Mouse (Mus musculus): ENCODE measurements at regions not wholly inside any gene's neighbourhood (a gene's known extent, or its start where the extent isn't known, plus 50 kb on each side); places are given as distances from the start of the nearest gene placed in this dataset.

DNA sequence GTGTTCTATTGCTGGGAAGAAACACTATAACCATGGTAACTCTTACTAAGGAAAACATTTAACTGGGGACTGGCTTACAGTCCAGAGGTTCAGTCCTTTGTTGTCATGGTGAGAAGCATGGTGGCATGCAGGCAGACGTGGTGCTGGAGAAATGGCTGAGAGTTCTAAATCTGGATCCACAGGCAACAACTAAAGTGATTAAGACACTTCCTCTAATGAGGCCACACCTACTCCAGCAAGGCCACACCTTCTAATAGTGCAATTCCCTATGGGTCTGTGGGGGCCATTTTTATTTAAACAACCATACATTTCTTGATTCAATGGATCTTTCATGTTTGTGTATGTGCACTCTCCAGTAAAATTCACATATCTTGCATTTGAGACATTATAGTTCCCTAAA is 151.4 kb upstream of the Ankrd55 start:
- TF ChIP-seq MAFK (IDR thresholded peaks at IDR 0.05; ENCODE audit: insufficient read depth, low read depth, low read length) (no peak), HCFC1 (IDR thresholded peaks at IDR 0.05; ENCODE audit: borderline replicate concordance, insufficient read depth, low read length) (no peak)

Data from ES-E14 (cell line).